Mouse (Mus musculus) neural tube, embryonic 11.5 days (tissue): ENCODE results near the gene Mtx1. TPM values are rescaled to one million over a fixed set of nuclear protein-coding genes. Genes with fewer than 3 reads are reported as not detected.
"Not testable (repeated sequence)": the region's sequence is repeated elsewhere in the genome, so short reads cannot be mapped to it uniquely, and the experiment has no call there.

Source experiments
- ATAC-seq: fragments of 200-750 bp; cut with Nextera tagmentation; 2 replicates; pipeline ENCODE4 v1.8.0; 2017; ENCODE audit warnings: moderate number of reproducible peaks, mild to moderate bottlenecking, moderate TSS enrichment, moderate library complexity; ENCODE audit not compliant: insufficient read depth, low FRiP score, low TSS enrichment
- DNase-seq: peaks from one replicate; pipeline ENCODE4 v3.0.0-alpha.2; 2015; ENCODE audit warnings: low spot score
- H3K27ac ChIP-seq: fragments of 300-500 bp; sonication (generic); 2 replicates; pipeline ENCODE4 v1.5.1; 2014; ENCODE audit warnings: low read depth, mild to moderate bottlenecking, low read length
- H3K27me3 ChIP-seq: fragments of 300-500 bp; sonication (generic); 2 replicates; pipeline ENCODE4 v1.6.1; 2014; ENCODE audit warnings: mild to moderate bottlenecking, low read length, mixed read lengths; ENCODE audit not compliant: control insufficient read depth, insufficient read depth
- H3K36me3 ChIP-seq: fragments of 300-500 bp; sonication (generic); 2 replicates; pipeline ENCODE4 v1.6.1; 2014; ENCODE audit warnings: mild to moderate bottlenecking, low read length, moderate library complexity, mixed read lengths; ENCODE audit not compliant: control insufficient read depth, insufficient read depth
- H3K4me1 ChIP-seq: fragments of 300-500 bp; sonication (generic); 2 replicates; pipeline ENCODE4 v1.6.1; 2014; ENCODE audit warnings: low read length, mixed read lengths; ENCODE audit not compliant: control insufficient read depth, insufficient read depth
- H3K4me2 ChIP-seq: fragments of 300-500 bp; sonication (generic); 2 replicates; pipeline ENCODE4 v1.6.1; 2014; ENCODE audit warnings: low read depth, mild to moderate bottlenecking, moderate library complexity
- H3K4me3 ChIP-seq: fragments of 300-500 bp; sonication (generic); 2 replicates; pipeline ENCODE4 v1.5.1; 2014; ENCODE audit warnings: low read depth, low read length
- H3K9ac ChIP-seq: fragments of 300-500 bp; sonication (generic); 2 replicates; pipeline ENCODE4 v1.6.1; 2014; ENCODE audit warnings: mild to moderate bottlenecking, low read length
- H3K9me3 ChIP-seq: fragments of 300-500 bp; sonication (generic); 2 replicates; pipeline ENCODE4 v1.6.1; 2016; ENCODE audit warnings: low read length; ENCODE audit not compliant: control insufficient read depth
- WGBS: fragments of 180-500 bp; shearing (Covaris S2); extraction: QIAGEN DNeasy Blood & Tissue Kit; methylation state at CpG from one replicate; pipeline ENCODE4 v1.1.7; 2014; 5-methylcytosine and 5-hydroxymethylcytosine counted together
- microRNA counts: library from miRNA; unstranded; fragments of <30 nt; microRNA quantifications from one replicate; lab custom pipeline; 2015
- microRNA-seq: library from miRNA; unstranded; fragments of <30 nt; microRNA quantifications from one replicate; pipeline ENCODE4, GENCODE M21; 2016
- polyA plus RNA-seq: library from polyadenylated mRNA; unstranded; fragments of >200 nt; fragmentation: Nextera tagmentation; extraction: Ambion mirVana; gene quantifications from 2 replicates; pipeline ENCODE4 v1.2.1, GENCODE M21; 2014

Mtx1 gene
- polyA plus RNA-seq, 1 experiment from 2014 or later: 181 TPM

GRCm38 (mm10) chr3:89163643-89164245, 63.1 kb downstream of the Mtx1 start:
- Histone ChIP-seq H3K9ac (no peak overlapping the region), H3K9me3 (no peaks in the 10 kb centered on the region), H3K27ac (no peak overlapping the region), H3K4me3 (peak overlapping the region; percentile 77), H3K27me3 (peaks cover 3% of the 10 kb centered on the region; the same call in 1 of the 2 replicates), H3K4me1 (peaks cover 13% of the 10 kb centered on the region), H3K36me3 (peaks cover 2% of the 10 kb centered on the region), H3K4me2 (peak overlapping the region; percentile 83)
- no peak for ATAC-seq
- no peak for DNase-seq
- 79% methylated on average over 5 of the region's 5 CpGs for WGBS

DNA sequence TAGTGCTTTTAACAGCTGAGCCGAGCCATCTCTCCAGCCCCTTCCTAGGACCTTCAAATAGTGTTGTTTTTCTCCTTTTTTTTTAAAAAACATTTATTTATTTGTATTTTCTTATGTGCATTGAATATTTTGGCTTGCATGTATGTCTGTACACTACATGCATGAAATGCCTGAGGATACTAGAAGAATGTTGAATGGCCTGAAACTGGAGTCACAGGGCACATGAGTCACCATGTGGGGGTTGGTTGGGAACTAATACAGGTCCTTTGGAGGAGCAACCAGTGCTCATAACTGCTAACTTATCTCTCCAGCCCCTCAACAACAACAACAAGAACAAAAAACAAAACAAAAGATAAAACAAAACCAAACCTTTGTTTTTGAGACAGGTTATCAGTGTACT, 63.8 kb downstream of the Mtx1 start:
- peaks cover 15% of the 10 kb centered on the region for H3K4me1 ChIP-seq
- ATAC-seq (no peak), DNase-seq (no peak)
- H3K9ac ChIP-seq: no peak overlapping the region
- H3K27me3 ChIP-seq: peaks cover 4% of the 10 kb centered on the region; the same call in 1 of the 2 replicates
- 79% methylated on average over 1 of the region's 1 CpGs for WGBS
- no peak overlapping the region for H3K27ac ChIP-seq
- H3K4me3 ChIP-seq: no peak overlapping the region
- no peaks in the 10 kb centered on the region; the same call in 1 of the 2 replicates for H3K36me3 ChIP-seq
- no peak overlapping the region for H3K4me2 ChIP-seq
- no peaks in the 10 kb centered on the region for H3K9me3 ChIP-seq

DNA sequence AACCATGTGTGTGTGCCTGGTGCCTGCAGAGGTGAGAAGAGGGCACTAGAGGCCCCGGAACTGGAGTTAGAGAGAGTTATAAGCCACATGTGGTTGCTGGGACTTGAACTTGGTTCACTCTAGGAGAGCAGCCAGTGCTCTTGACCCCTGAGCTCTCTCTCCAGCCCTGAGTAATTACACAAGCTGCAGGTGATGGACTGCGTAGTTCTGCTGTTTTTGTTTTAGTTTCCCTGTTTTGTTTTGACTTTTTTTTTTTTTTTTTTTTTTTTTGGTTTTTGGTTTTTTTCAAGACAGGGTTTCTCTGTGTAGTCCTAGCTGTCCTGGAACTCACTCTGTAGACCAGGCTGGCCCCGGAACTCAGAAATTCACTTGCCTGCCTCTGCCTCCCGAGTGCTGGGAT, 65.1 kb downstream of the Mtx1 start:
- ATAC-seq: no peak
- Histone ChIP-seq H3K4me2 (no peak overlapping the region), H3K4me1 (peaks cover 15% of the 10 kb centered on the region), H3K27ac (no peak overlapping the region), H3K9ac (no peak overlapping the region), H3K4me3 (no peak overlapping the region), H3K9me3 (no peaks in the 10 kb centered on the region), H3K27me3 (peaks cover 4% of the 10 kb centered on the region; the same call in 1 of the 2 replicates), H3K36me3 (no peaks in the 10 kb centered on the region)
- 77% methylated on average over 4 of the region's 4 CpGs for WGBS
- no peak for DNase-seq

GRCm38 (mm10) chr3:89161207-89161606, 65.7 kb downstream of the Mtx1 start:
- not testable (repeated sequence) for H3K4me3 ChIP-seq, H3K36me3 ChIP-seq, H3K27ac ChIP-seq, H3K4me2 ChIP-seq, H3K9ac ChIP-seq, H3K27me3 ChIP-seq, H3K9me3 ChIP-seq, ATAC-seq, DNase-seq
- H3K4me1 ChIP-seq: peaks cover 15% of the 10 kb centered on the region

DNA sequence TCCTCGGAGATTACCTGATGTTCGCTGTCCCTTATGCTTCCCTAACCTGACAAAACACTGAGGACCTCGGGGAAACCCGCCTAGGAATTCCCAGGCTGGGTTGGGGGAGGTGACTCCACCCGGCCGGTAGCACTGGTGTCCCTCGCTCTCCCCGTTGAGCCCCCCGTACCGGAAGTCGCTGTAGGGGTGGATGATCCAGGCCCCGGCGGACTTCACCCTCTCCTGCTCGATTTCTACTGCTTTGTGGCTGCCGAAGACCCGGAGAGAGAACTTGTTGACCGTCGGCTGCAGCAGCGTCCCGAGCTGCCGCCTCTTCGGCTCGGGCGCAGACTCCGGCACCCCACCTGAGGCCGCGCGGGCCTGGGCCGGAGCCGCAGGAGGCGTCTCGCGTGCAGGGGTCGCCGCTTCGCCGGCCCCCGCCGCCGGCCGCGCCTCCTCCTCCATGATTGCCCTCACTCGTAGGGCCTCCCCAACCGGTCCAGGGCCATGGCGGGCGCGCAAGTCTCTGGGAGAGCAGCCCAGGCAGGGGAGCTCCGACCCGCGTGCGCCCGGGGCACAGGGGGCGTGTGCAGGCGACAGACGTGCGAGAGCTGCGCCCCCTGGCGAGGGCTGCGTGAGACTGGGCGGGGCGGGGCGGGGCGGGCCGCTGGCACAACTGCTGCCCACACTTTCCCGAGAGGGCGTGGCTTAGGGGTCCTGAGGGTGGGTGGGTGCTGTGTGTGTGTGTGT, 67.1 kb downstream of the Mtx1 start, which contains the start of gene Hcn3:
TSS of gene Hcn3 (minus strand) at position 581 of the 729 bp plus-strand sequence.
- no peaks in the 10 kb centered on the region for H3K9me3 ChIP-seq
- H3K9ac ChIP-seq: peak within 1 kb of the TSS; percentile 67
- DNase-seq: peak; percentile 85
- H3K4me1 ChIP-seq: peaks cover 7% of the 10 kb centered on the region
- peak; percentile 74 for ATAC-seq
- H3K27me3 ChIP-seq: peaks cover 4% of the 10 kb centered on the region; the same call in 1 of the 2 replicates
- peak within 1 kb of the TSS; percentile 68 for H3K4me3 ChIP-seq
- WGBS: under 1% methylated on average over 54 of the region's 66 CpGs
- no peak within 1 kb of the TSS for H3K27ac ChIP-seq
- peak within 1 kb of the TSS; percentile 99 for H3K4me2 ChIP-seq
- no peaks in the 10 kb centered on the region for H3K36me3 ChIP-seq

DNA sequence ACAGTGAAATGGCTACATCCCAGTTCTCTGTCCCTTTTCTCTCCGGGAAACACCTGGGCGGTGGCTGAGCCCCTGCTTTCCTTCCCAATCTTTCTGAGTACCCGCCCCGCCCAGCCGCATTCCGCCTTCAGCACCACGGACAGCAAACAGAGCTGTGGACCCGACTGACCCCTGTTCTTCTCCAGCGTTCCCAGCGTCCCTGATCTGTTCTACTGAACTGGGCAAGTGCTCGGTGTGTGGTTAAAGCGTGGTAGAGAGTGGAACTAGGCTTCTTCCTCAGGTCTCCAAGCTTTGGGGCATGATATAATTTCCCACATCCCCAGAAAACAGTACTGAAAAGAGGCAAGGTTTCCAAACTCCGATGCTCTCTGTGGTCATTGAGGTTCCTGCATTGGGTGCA, 67.7 kb downstream of the Mtx1 start:
- Histone ChIP-seq H3K4me2 (peak overlapping the region; percentile 99), H3K9ac (peak overlapping the region; percentile 67), H3K27ac (no peak overlapping the region), H3K36me3 (no peaks in the 10 kb centered on the region), H3K27me3 (peaks cover 4% of the 10 kb centered on the region; the same call in 1 of the 2 replicates), H3K4me1 (peaks cover 7% of the 10 kb centered on the region), H3K9me3 (no peaks in the 10 kb centered on the region), H3K4me3 (peak overlapping the region; percentile 68)
- 2% methylated on average over 13 of the region's 13 CpGs for WGBS
- ATAC-seq (no peak; the same call in 1 of the 2 replicates), DNase-seq (peak; percentile 69)

MicroRNAs encoded within 50 kb of the gene (microRNA counts, 519-probe panel; counts per million panel counts)
- microRNA mmu-miR-92b (lab: Ali Mortazavi, UCI): 4,841 counts per million, percentile 87 among the panel's probes with 10 or more counts

Small RNAs within 50 kb of the gene (microRNA-seq; reads per million reads assigned to microRNA genes)
- 4,972 reads per million, percentile 92 among the genes with 10 or more reads in this experiment for gene Mir92b

Other genes starting within 250 kb of the Mtx1 start
- gene Rusc1, start 133.8 kb downstream of the Mtx1 start, polyA plus RNA-seq: 39.2 and 48.9 TPM in 2 replicates
- gene Gm43738, start 126.0 kb downstream of the Mtx1 start, polyA plus RNA-seq: 0.12 TPM in 1 of 2 replicates, not detected in the other
- 384 TPM in 2 replicates for gene Fdps, start 125.1 kb downstream of the Mtx1 start, polyA plus RNA-seq
- 1.5 and 2.4 TPM in 2 replicates for gene Pklr, start 90.9 kb downstream of the Mtx1 start, polyA plus RNA-seq
- 5.2 and 7.5 TPM in 2 replicates for gene Hcn3, start 66.9 kb downstream of the Mtx1 start, polyA plus RNA-seq
- gene Clk2, start 62.3 kb downstream of the Mtx1 start, polyA plus RNA-seq: 26.5 and 32.3 TPM in 2 replicates
- gene Scamp3, start 49.6 kb downstream of the Mtx1 start, polyA plus RNA-seq: 91.2 and 92.8 TPM in 2 replicates
- 32.5 and 36.9 TPM in 2 replicates for gene Fam189b, start 43.9 kb downstream of the Mtx1 start, polyA plus RNA-seq
- 44.4 and 46.5 TPM in 2 replicates for gene Gba, start 24.2 kb downstream of the Mtx1 start, polyA plus RNA-seq
- 26.3 and 26.6 TPM in 2 replicates for gene Thbs3, start 11.9 kb downstream of the Mtx1 start, polyA plus RNA-seq
- gene Muc1, start 2.0 kb upstream of the Mtx1 start, polyA plus RNA-seq: 1.6 and 1.8 TPM in 2 replicates
- 237 and 255 TPM in 2 replicates for gene Krtcap2, start 18.9 kb upstream of the Mtx1 start, polyA plus RNA-seq
- gene Trim46, start 19.2 kb upstream of the Mtx1 start, polyA plus RNA-seq: 11.6 and 12.8 TPM in 2 replicates
- gene Dpm3, start 32.3 kb upstream of the Mtx1 start, polyA plus RNA-seq: 86.1 and 88.5 TPM in 2 replicates
- gene Slc50a1, start 43.5 kb upstream of the Mtx1 start, polyA plus RNA-seq: 33.8 and 37.6 TPM in 2 replicates
- gene Efna1, start 54.1 kb upstream of the Mtx1 start, polyA plus RNA-seq: 13.7 and 15.9 TPM in 2 replicates
- gene Efna3, start 95.9 kb upstream of the Mtx1 start, polyA plus RNA-seq: 32.7 and 36.5 TPM in 2 replicates
- gene Efna4, start 110.9 kb upstream of the Mtx1 start, polyA plus RNA-seq: 20.5 and 21.6 TPM in 2 replicates
- gene Adam15, start 122.9 kb upstream of the Mtx1 start, polyA plus RNA-seq: 16.3 and 18.3 TPM in 2 replicates
- 0.20 TPM in 1 of 2 replicates, not detected in the other for gene Dcst2, start 134.9 kb upstream of the Mtx1 start, polyA plus RNA-seq
- gene Dcst1, start 138.2 kb upstream of the Mtx1 start, polyA plus RNA-seq: 0.31 and 0.41 TPM in 2 replicates
- 0.25 and 0.54 TPM in 2 replicates for gene Zbtb7b, start 167.7 kb upstream of the Mtx1 start, polyA plus RNA-seq
- 0.13 and 0.73 TPM in 2 replicates for gene Lenep, start 175.7 kb upstream of the Mtx1 start, polyA plus RNA-seq
- gene Flad1, start 184.8 kb upstream of the Mtx1 start, polyA plus RNA-seq: 29.4 and 30.9 TPM in 2 replicates
- gene Cks1b, start 191.3 kb upstream of the Mtx1 start, polyA plus RNA-seq: 432 and 463 TPM in 2 replicates
- gene Shc1, start 191.4 kb upstream of the Mtx1 start, polyA plus RNA-seq: 43.9 and 48.0 TPM in 2 replicates
- 55.7 and 59.8 TPM in 2 replicates for gene Pygo2, start 203.1 kb upstream of the Mtx1 start, polyA plus RNA-seq
- gene Pbxip1, start 209.6 kb upstream of the Mtx1 start, polyA plus RNA-seq: 8.6 and 9.1 TPM in 2 replicates
- 71.8 and 74.5 TPM in 2 replicates for gene Pmvk, start 227.5 kb upstream of the Mtx1 start, polyA plus RNA-seq